Mouse (Mus musculus) urinary bladder, postnatal 14 days (tissue): Measurements from ENCODE around the gene Cntnap4.
"Not testable (repeated sequence)": the region's sequence is repeated elsewhere in the genome, so short reads cannot be mapped to it uniquely, and the experiment has no call there.

Source experiments
- DNase-seq: peaks from one replicate; pipeline ENCODE4 v3.0.0; 2021; ENCODE audit warnings: low spot score

Gene Cntnap4

GRCm38 (mm10) chr8:112730583-112731432 is 161.0 kb downstream of the Cntnap4 start:
- DNase-seq = no peak

GRCm38 (mm10) chr8:112735575-112735974 is 165.7 kb downstream of the Cntnap4 start:
- no peak for DNase-seq

- no peak for DNase-seq
These were observed 173.5 kb downstream of the Cntnap4 start for GRCm38 (mm10) chr8:112743331-112743730.

- DNase-seq = no peak
These were observed 177.5 kb downstream of the Cntnap4 start for GRCm38 (mm10) chr8:112747296-112747695.

- DNase-seq = no peak
These were observed 185.3 kb downstream of the Cntnap4 start for GRCm38 (mm10) chr8:112755171-112755570.

GRCm38 (mm10) chr8:112803058-112803457 is 233.2 kb downstream of the Cntnap4 start:
- DNase-seq = no peak

GRCm38 (mm10) chr8:112809382-112809781 is 239.5 kb downstream of the Cntnap4 start:
- DNase-seq = no peak

- no peak for DNase-seq
These were observed 271.2 kb downstream of the Cntnap4 start for GRCm38 (mm10) chr8:112841057-112841456.

- not testable (repeated sequence) for DNase-seq
These were observed 279.7 kb downstream of the Cntnap4 start for GRCm38 (mm10) chr8:112849541-112849940.

- peak; percentile 4 for DNase-seq
These were observed 336.7 kb downstream of the Cntnap4 start for GRCm38 (mm10) chr8:112906458-112907112.

GRCm38 (mm10) chr8:112909527-112909926 is 339.7 kb downstream of the Cntnap4 start:
- no peak for DNase-seq

GRCm38 (mm10) chr8:112911422-112911821 is 341.6 kb downstream of the Cntnap4 start:
- DNase-seq = no peak

- DNase-seq = no peak
These were observed 352.3 kb downstream of the Cntnap4 start for GRCm38 (mm10) chr8:112922151-112922550.

GRCm38 (mm10) chr8:112922789-112923188 is 352.9 kb downstream of the Cntnap4 start:
- DNase-seq = no peak
